Mouse (Mus musculus) midbrain, embryonic 15.5 days (tissue): ENCODE data around the gene Pde6d. TPM values are rescaled to one million over a fixed set of nuclear protein-coding genes. Genes with fewer than 3 reads are reported as not detected.

Experiments used
- ATAC-seq: fragments of 200-750 bp; cut with Nextera tagmentation; replicated peaks from 2 replicates; pipeline ENCODE4 v1.8.0; 2017; ENCODE audit warnings: moderate TSS enrichment
- H3K27ac ChIP-seq: fragments of 300-500 bp; sonication (generic); 2 replicates; pipeline ENCODE4 v1.5.1; 2015; ENCODE audit warnings: mild to moderate bottlenecking, inconsistent platforms
- H3K27me3 ChIP-seq: fragments of 300-500 bp; sonication (generic); replicated peaks from 2 replicates; pipeline ENCODE4 v1.6.1; 2015; ENCODE audit warnings: inconsistent platforms
- H3K36me3 ChIP-seq: fragments of 300-500 bp; sonication (generic); replicated peaks from 2 replicates; pipeline ENCODE4 v1.6.1; 2015; ENCODE audit warnings: inconsistent platforms
- H3K4me1 ChIP-seq: fragments of 300-500 bp; sonication (generic); 2 replicates; pipeline ENCODE4 v1.6.1; 2015; ENCODE audit warnings: inconsistent platforms
- H3K4me2 ChIP-seq: fragments of 300-500 bp; sonication (generic); 2 replicates; pipeline ENCODE4 v1.6.1; 2015; ENCODE audit warnings: inconsistent platforms, mild to moderate bottlenecking, moderate library complexity
- H3K4me3 ChIP-seq: fragments of 300-500 bp; sonication (generic); 2 replicates; pipeline ENCODE4 v1.5.1; 2015; ENCODE audit warnings: mild to moderate bottlenecking, inconsistent platforms
- H3K9ac ChIP-seq: fragments of 300-500 bp; sonication (generic); 2 replicates; pipeline ENCODE4 v1.6.1; 2015; ENCODE audit warnings: mild to moderate bottlenecking, inconsistent platforms
- H3K9me3 ChIP-seq: fragments of 300-500 bp; sonication (generic); 2 replicates; pipeline ENCODE4 v1.6.1; 2016; ENCODE audit warnings: inconsistent platforms
- WGBS: fragments of 180-500 bp; shearing (Covaris S2); methylation state at CpG from one replicate; pipeline ENCODE4 v1.1.7; 2015; ENCODE audit warnings: mixed read lengths; 5-methylcytosine and 5-hydroxymethylcytosine counted together
- polyA plus RNA-seq: library from polyadenylated mRNA; unstranded; fragments of >200 nt; fragmentation: Nextera tagmentation; extraction: Ambion mirVana; gene quantifications from 2 replicates; pipeline ENCODE4 v1.2.1, GENCODE M21; 2015

Gene Pde6d
- polyA plus RNA-seq, 1 experiment from 2014 or later, result 103 TPM

DNA sequence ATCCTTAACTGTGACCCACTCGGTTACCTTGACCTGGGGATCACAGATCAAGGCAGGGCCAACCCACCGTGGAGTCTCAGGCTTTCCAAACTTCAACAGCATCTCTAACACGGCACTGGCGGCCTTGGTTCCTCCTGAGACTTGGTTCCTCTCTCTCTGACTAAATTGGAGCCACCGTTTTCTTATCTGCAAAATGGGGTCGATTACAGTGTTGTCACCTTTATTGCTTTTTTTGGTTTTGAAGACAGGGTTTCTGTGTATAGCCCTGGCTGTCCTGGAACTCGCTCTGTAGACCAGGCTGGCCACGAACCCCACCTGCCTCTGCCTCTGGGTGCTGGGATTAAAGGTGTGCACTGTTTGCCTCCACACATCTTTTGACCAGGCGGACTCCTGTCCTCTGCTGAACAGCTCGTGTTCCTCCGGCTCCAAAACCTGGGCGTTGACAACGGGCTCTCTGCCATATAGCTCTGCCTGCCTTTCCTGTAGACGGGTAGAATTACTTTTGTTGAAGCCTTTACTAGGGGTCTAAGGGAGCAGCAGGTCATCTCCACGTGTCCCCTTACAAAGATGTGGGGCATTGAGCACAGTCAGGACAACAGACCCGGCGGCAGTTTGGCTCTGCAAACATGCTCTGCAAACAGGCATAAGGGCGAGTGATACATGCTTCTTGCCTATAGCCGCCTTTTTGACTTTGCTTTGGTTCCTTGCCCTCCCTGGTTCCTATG, 77.6 kb downstream of the Pde6d start:
- 19% methylated on average over 19 of the region's 19 CpGs for WGBS
- Histone ChIP-seq H3K27me3 (no peaks in the 10 kb centered on the region), H3K27ac (peak overlapping the region; percentile 96), H3K4me2 (peak overlapping the region; percentile 83), H3K9me3 (no peaks in the 10 kb centered on the region), H3K36me3 (no peaks in the 10 kb centered on the region), H3K9ac (peak overlapping the region; percentile 71), H3K4me3 (peak overlapping the region; percentile 53), H3K4me1 (peaks cover 47% of the 10 kb centered on the region)
- ATAC-seq, result no peak

DNA sequence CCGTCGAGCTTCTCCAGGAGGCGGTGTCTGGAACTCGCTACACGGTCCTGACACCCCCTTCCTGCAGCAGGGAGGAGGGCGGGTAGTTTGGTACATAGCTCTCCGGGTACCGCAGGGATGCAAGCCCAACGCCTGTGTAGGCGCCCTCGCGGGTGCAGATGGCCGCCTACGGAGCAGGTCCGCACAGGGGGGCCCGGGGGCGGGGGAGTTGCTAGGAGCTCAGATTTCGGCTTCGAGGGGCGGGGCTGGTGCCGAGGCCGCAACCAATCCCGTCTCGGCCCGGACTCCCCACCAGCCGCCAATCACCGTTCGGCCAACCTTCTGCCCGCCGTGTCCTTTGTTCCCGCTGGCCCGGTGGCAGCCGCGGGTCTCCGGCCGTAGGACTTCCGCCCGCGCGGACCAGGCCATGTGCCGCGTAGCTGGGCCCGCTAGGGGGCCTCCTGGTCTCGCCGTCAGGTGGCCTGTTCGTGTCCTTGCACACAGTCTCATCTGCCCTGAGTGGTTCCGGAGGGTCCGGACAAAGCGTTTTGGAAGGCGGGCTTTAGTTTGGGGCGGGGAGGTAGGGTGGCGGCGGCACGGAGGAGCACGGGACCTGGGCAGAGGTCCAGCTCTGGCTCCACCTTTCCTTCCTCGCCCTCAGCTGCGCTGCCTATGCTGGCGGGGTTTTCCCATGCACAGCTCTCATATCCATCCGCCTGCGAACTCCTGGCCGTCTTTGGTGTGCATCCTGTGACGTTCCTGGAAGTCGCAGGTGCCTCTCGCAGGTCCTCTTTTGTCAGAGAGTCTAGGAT, 78.3 kb downstream of the Pde6d start:
- under 1% methylated on average over 64 of the region's 64 CpGs for WGBS
- H3K4me3 ChIP-seq, result peak overlapping the region; percentile 53
- H3K27ac ChIP-seq, result peak overlapping the region; percentile 96
- H3K4me2 ChIP-seq, result peak overlapping the region; percentile 83
- H3K9ac ChIP-seq, result peak overlapping the region; percentile 71
- peak; percentile 90 for ATAC-seq
- H3K27me3 ChIP-seq, result no peaks in the 10 kb centered on the region
- peaks cover 41% of the 10 kb centered on the region for H3K4me1 ChIP-seq
- H3K36me3 ChIP-seq, result no peaks in the 10 kb centered on the region
- H3K9me3 ChIP-seq, result no peaks in the 10 kb centered on the region

- Histone ChIP-seq H3K27ac (peak overlapping the region; percentile 96), H3K9ac (peak overlapping the region; percentile 71), H3K36me3 (no peaks in the 10 kb centered on the region), H3K4me1 (peaks cover 46% of the 10 kb centered on the region), H3K4me3 (peak overlapping the region; percentile 53), H3K4me2 (peak overlapping the region; percentile 83), H3K9me3 (no peaks in the 10 kb centered on the region), H3K27me3 (no peaks in the 10 kb centered on the region)
- ATAC-seq, result peak; percentile 4
- WGBS, result 16% methylated on average over 16 of the region's 16 CpGs
These were observed 79.2 kb downstream of the Pde6d start for GRCm38 (mm10) chr1:86503165-86503747.

- no peak for ATAC-seq
These were observed 80.0 kb downstream of the Pde6d start for GRCm38 (mm10) chr1:86502221-86503048.

DNA sequence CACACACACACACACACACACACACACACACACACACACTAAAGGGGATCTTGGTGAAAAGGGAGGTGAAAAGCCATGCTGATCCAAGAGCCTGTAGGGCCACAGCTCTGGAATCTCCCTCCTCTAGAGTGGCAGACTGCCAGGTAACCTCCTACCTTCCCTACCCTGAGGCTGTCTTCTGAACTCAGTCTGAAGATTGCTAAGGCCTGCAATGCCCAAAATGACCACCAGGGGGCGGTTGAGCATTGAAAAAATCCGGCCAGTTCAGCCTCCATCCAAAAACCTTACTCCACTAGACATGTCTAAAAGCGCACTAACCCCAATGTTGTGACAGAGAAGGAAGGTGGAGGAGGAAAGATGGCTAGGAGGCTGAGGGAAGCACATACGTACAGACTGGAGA, 80.9 kb downstream of the Pde6d start:
- Histone ChIP-seq H3K36me3 (no peaks in the 10 kb centered on the region), H3K9ac (no peak overlapping the region), H3K9me3 (no peaks in the 10 kb centered on the region), H3K4me3 (no peak overlapping the region), H3K27me3 (no peaks in the 10 kb centered on the region), H3K4me2 (no peak overlapping the region), H3K27ac (peak overlapping the region; percentile 55), H3K4me1 (peaks cover 46% of the 10 kb centered on the region)
- no peak for ATAC-seq
- WGBS, result under 1% methylated on average over 4 of the region's 4 CpGs

More at GRCm38 (mm10) chr1:86502221-86503048, 80.0 kb downstream of the Pde6d start:
- WGBS, result 13% methylated on average over 15 of the region's 17 CpGs
- peak overlapping the region; percentile 8; the same call in 1 of the 2 replicates for H3K4me2 ChIP-seq
- no peaks in the 10 kb centered on the region for H3K36me3 ChIP-seq
- no peaks in the 10 kb centered on the region for H3K9me3 ChIP-seq
- no peaks in the 10 kb centered on the region for H3K27me3 ChIP-seq
- H3K27ac ChIP-seq, result peak overlapping the region; percentile 96
- H3K4me3 ChIP-seq, result no peak overlapping the region
- peaks cover 46% of the 10 kb centered on the region for H3K4me1 ChIP-seq
- H3K9ac ChIP-seq, result no peak overlapping the region

DNA sequence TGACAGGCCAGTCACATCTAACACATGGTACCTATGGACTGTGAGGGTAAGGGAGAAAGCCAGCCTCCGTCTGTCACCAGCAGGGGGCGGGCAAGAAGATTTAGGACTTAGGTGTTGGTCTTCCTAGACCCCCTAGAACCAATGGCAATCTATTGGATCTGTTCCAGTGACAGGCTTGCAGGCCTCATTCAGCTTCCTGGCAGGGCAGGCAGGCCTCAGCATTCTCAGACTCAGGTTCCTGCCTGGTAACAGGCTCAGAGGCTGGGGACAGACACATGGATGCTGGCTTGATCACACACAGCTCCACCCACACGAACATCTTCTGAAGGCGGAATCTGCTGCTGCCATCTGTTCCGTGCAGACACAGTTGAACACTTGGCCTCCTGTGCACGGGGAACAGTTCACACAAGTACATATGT, 81.3 kb downstream of the Pde6d start:
- Histone ChIP-seq H3K27ac (peak overlapping the region; percentile 10), H3K4me3 (no peak overlapping the region), H3K4me2 (no peak overlapping the region), H3K36me3 (no peaks in the 10 kb centered on the region), H3K9ac (no peak overlapping the region), H3K9me3 (no peaks in the 10 kb centered on the region), H3K27me3 (no peaks in the 10 kb centered on the region), H3K4me1 (peaks cover 46% of the 10 kb centered on the region)
- 40% methylated on average over 6 of the region's 6 CpGs for WGBS
- ATAC-seq, result no peak

DNA sequence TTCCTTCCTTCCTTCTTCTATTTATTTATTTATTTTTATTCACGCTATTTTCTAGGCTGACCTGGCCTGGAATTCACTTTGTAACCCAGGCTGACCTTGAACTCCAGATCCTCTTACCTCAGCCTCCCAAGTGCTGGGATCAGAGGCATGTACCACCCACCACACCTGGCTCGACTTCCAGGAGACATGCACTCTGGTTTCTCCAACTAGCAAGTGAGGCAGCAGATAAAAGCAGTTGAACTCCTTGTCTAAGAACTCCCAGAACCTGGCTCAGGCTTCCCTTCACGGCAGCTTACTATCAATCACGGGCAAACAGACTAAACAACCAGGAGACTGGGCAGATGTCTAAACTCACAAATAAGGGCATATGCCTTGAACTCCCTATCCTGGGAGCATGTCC, 81.7 kb downstream of the Pde6d start:
- Histone ChIP-seq H3K4me3 (no peak overlapping the region), H3K4me1 (peaks cover 45% of the 10 kb centered on the region), H3K27me3 (no peaks in the 10 kb centered on the region), H3K9ac (no peak overlapping the region), H3K9me3 (no peaks in the 10 kb centered on the region), H3K36me3 (no peaks in the 10 kb centered on the region), H3K4me2 (no peak overlapping the region), H3K27ac (no peak overlapping the region)
- ATAC-seq, result no peak
- 82% methylated on average over 4 of the region's 4 CpGs for WGBS

DNA sequence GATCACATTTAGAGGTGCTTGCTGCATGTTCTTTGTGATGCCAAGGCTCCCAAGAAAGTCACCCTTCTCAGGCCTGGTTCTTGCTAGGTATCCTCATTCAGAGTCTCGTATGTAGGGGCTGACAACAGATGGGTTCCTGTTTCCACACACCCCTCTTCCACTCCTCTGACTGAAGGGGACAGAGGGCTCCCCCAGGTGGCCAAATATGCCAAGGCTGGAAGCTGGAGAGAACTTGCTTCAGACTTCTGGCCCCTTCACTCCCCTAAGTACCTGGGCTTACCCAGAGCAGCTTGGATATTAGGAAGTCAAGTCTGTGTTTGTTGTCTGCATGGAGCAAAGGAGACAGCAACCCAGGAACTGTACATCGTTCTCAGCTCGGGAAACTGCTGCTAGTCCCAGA, 82.5 kb downstream of the Pde6d start:
- WGBS, result 38% methylated on average over 3 of the region's 3 CpGs
- Histone ChIP-seq H3K9me3 (no peaks in the 10 kb centered on the region), H3K4me2 (no peak overlapping the region), H3K27ac (no peak overlapping the region), H3K9ac (no peak overlapping the region), H3K4me3 (no peak overlapping the region), H3K4me1 (peaks cover 37% of the 10 kb centered on the region), H3K27me3 (no peaks in the 10 kb centered on the region), H3K36me3 (no peaks in the 10 kb centered on the region)
- ATAC-seq, result no peak

DNA sequence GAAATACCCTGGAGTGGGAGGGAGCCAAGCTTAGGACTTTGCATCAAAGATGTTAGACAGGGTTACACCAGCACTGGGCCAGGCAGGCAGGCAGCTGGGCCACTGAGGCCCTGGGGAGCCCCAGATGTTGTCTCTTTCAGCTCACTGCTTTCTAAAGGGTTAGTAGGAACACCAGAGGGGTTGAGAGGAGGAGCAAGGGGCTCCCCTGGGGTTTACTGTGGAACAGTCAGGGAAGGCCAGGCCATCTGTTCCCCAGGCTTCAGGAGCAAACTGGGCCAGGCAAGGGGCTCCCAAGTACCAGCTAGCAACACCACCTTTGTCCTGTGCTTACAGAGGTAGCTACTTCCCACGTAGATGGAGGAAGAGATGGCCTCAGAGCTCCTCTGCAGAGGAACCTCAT, 83.8 kb downstream of the Pde6d start:
- ATAC-seq, result no peak
- H3K27me3 ChIP-seq, result no peaks in the 10 kb centered on the region
- H3K4me1 ChIP-seq, result peaks cover 28% of the 10 kb centered on the region
- no peak overlapping the region for H3K4me2 ChIP-seq
- H3K9me3 ChIP-seq, result no peaks in the 10 kb centered on the region
- WGBS, result 52% methylated on average over 1 of the region's 1 CpGs
- peak overlapping the region; percentile 31; the same call in 1 of the 2 replicates for H3K27ac ChIP-seq
- no peaks in the 10 kb centered on the region for H3K36me3 ChIP-seq
- H3K9ac ChIP-seq, result no peak overlapping the region
- H3K4me3 ChIP-seq, result no peak overlapping the region

GRCm38 (mm10) chr1:86497986-86498385, 84.4 kb downstream of the Pde6d start:
- H3K4me1 ChIP-seq, result peaks cover 22% of the 10 kb centered on the region
- H3K9ac ChIP-seq, result no peak overlapping the region
- H3K4me3 ChIP-seq, result no peak overlapping the region
- H3K27me3 ChIP-seq, result no peaks in the 10 kb centered on the region
- ATAC-seq, result no peak
- no peaks in the 10 kb centered on the region for H3K9me3 ChIP-seq
- H3K27ac ChIP-seq, result no peak overlapping the region
- WGBS, result 55% methylated on average over 3 of the region's 3 CpGs
- no peaks in the 10 kb centered on the region for H3K36me3 ChIP-seq
- H3K4me2 ChIP-seq, result no peak overlapping the region

DNA sequence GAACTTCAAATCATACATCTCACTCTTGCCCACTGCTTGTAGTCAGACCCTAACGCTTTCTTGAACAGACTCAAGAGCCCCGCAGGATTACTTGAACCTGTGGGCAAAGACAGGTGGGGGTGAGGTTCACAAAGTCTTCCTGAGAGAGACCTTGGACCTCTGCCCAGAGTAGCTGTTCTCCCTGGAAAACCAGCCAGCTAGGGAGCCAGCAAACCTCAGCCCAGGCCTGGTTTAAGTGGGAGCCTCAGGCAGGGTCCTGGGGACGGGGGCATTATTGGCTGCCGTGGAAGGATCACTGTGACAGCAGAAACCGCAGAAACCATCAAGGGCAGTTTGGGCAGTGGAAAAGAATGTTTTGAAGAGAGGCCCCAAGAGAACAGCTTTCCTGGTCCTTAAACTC, 85.1 kb downstream of the Pde6d start:
- no peak overlapping the region for H3K9ac ChIP-seq
- H3K27ac ChIP-seq, result no peak overlapping the region
- H3K9me3 ChIP-seq, result no peaks in the 10 kb centered on the region
- H3K4me3 ChIP-seq, result no peak overlapping the region
- WGBS, result 90% methylated on average over 5 of the region's 5 CpGs
- no peak overlapping the region for H3K4me2 ChIP-seq
- no peaks in the 10 kb centered on the region for H3K27me3 ChIP-seq
- H3K4me1 ChIP-seq, result peaks cover 17% of the 10 kb centered on the region
- ATAC-seq, result no peak
- H3K36me3 ChIP-seq, result no peaks in the 10 kb centered on the region

- ATAC-seq, result no peak
- Histone ChIP-seq H3K4me3 (no peak overlapping the region), H3K36me3 (no peaks in the 10 kb centered on the region), H3K4me1 (peaks cover 15% of the 10 kb centered on the region; the same call in 1 of the 2 replicates), H3K4me2 (no peak overlapping the region), H3K9ac (no peak overlapping the region), H3K27ac (no peak overlapping the region), H3K9me3 (no peaks in the 10 kb centered on the region), H3K27me3 (no peaks in the 10 kb centered on the region)
- 92% methylated on average over 4 of the region's 4 CpGs for WGBS
These were observed 86.1 kb downstream of the Pde6d start for GRCm38 (mm10) chr1:86496340-86496739.
